Mouse (Mus musculus): ENCODE results near the gene Gm7579. TPM values are rescaled to one million over a fixed set of nuclear protein-coding genes. Genes with fewer than 3 reads are reported as not detected.
"Not testable (repeated sequence)": the region's sequence is repeated elsewhere in the genome, so short reads cannot be mapped to it uniquely, and the experiment has no call there.

Gm7579 gene
- polyA plus RNA-seq (2015; fragmentation: Nextera tagmentation; extraction: Ambion mirVana), result not detected in 2 replicates

DNA sequence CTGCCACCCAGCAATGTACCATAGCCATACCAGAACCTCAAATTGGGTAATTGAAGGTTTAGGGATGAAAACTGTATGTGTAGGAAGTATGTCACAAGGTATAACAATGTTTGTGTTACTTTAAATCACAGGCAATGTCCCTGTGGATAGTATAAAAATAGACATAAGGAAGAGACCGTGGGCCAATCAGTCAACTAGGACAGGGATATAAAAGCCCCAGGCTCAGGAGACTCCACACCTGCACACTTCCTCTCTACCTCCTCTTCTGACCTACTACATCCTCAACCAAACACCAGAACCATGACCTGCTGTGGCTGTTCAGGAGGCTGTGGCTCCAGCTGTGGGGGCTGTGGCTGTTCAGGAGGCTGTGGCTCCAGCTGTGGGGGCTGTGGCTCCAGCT, at the start of gene Gm7579:
Gm7579 (plus strand) TSS at position 301 of the 400 bp plus-strand sequence.
- Histone ChIP-seq H3K36me3 (no peaks in the 10 kb centered on the region), H3K27me3 (no peaks in the 10 kb centered on the region; the same call in 1 of the 2 replicates), H3K9me3 (no peaks in the 10 kb centered on the region), H3K4me2 (replicated peaks) (no peak within 1 kb of the TSS), H3K4me3 (no peak within 1 kb of the TSS), H3K27ac (no peak within 1 kb of the TSS), H3K4me1 (no peaks in the 10 kb centered on the region), H3K9ac (no peak within 1 kb of the TSS)
- no peak for ATAC-seq (ENCODE audit: low FRiP score, low read depth)
- WGBS, result 63% methylated on average over 1 of the region's 1 CpGs

DNA sequence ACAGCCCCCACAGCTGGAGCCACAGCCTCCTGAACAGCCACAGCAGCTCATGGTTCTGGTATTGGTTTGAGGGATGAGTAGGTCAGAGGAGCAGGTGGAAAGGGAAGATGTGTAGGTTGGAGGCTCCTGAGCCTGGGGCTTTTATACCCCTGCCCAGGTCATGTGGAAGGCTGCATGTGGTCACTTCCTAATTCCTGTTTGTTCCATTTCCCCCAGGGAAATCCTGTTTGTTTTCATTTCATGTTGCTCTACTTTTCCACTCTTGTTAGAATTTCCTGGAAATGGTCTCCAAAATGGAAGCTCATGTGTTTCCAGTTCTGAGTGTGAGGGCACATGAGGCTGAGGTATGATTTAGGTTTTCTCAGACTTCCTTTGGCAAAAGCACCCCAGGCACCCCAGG, 46.0 kb upstream of the Gm7579 start, which contains the start of gene Gm4553:
Gm4553 (minus strand) TSS at position 101 of the 400 bp plus-strand sequence.
- not testable (repeated sequence) for H3K27ac ChIP-seq; H3K9ac ChIP-seq; ATAC-seq (ENCODE audit: low FRiP score, low read depth); H3K36me3 ChIP-seq; H3K4me1 ChIP-seq; H3K9me3 ChIP-seq; H3K4me2 ChIP-seq (replicated peaks); H3K27me3 ChIP-seq; H3K4me3 ChIP-seq

DNA sequence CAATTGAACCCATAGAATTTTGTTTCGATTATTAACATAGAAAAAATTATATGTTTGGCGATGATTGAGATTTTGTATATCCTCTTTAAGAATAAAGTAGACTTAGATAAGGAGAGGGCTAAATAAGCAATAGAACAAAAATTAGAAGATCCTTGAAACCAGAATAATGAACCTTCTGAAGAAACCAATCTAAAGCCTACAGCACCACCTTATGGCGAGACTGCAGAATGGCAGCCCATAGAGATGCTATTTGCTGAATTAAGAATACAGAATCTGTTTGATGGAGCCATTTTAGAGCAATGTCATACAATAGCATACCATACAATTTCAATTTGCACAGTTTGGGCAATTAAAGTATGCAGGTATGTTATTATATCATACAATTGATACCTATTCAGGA, 41.8 kb upstream of the Gm7579 start:
- H3K4me2 ChIP-seq (replicated peaks), result no peak overlapping the region
- no peaks in the 10 kb centered on the region for H3K4me1 ChIP-seq
- H3K9me3 ChIP-seq, result no peaks in the 10 kb centered on the region
- no peak overlapping the region for H3K27ac ChIP-seq
- H3K4me3 ChIP-seq, result no peak overlapping the region
- H3K27me3 ChIP-seq, result 0 out of 2 replicates have a peak, but pooled peaks cover 3% of the 10 kb centered on the region
- no peak overlapping the region for H3K9ac ChIP-seq
- ATAC-seq (ENCODE audit: low FRiP score, low read depth), result no peak
- 50% methylated on average over 3 of the region's 3 CpGs for WGBS
- H3K36me3 ChIP-seq, result no peaks in the 10 kb centered on the region

DNA sequence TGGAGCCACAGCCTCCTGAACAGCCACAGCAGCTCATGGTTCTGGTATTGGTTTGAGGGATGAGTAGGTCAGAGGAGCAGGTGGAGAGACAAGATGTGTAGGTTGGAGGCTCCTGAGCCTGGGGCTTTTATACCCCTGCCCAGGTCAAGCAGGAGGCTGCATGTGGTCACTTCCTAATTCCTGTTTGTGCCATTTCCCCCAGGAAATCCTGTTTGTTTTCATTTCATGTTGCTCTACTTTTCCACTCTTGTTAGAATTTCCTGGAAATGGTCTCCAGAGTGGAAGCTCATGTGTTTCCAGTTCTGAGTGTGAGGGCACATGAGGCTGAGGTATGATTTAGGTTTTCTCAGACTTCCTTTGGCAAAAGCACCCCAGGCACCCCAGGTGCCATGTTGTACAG, 35.8 kb upstream of the Gm7579 start, which contains the start of gene Krtap5-2:
Krtap5-2 (minus strand) TSS at position 101 of the 400 bp plus-strand sequence.
- ATAC-seq (ENCODE audit: low FRiP score, low read depth); H3K4me2 ChIP-seq (replicated peaks); H3K4me1 ChIP-seq; H3K9me3 ChIP-seq; H3K9ac ChIP-seq; H3K27ac ChIP-seq; H3K4me3 ChIP-seq; H3K36me3 ChIP-seq; H3K27me3 ChIP-seq: not testable (repeated sequence)

DNA sequence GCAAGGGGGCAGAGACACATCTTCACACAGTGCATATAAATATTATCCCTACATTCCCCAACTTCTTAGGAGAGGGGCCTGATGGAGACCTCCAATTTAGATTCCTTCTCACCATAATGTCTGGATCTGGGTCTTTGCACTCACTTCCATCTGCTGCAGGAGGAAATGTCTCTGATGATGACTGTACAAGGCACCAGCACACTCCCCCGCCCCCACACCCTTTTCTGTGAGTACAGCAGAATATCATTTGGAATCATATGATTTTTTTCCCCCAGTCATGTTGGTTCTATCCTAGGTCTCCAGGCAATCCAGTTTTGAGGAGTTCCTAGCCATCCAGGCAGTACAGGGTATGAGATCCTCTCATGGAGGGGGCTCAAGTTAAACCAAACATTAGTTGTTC, 33.0 kb upstream of the Gm7579 start:
- ATAC-seq (ENCODE audit: low FRiP score, low read depth), result no peak
- WGBS, result 78% methylated on average over 1 of the region's 1 CpGs
- H3K4me3 ChIP-seq, result no peak overlapping the region

DNA sequence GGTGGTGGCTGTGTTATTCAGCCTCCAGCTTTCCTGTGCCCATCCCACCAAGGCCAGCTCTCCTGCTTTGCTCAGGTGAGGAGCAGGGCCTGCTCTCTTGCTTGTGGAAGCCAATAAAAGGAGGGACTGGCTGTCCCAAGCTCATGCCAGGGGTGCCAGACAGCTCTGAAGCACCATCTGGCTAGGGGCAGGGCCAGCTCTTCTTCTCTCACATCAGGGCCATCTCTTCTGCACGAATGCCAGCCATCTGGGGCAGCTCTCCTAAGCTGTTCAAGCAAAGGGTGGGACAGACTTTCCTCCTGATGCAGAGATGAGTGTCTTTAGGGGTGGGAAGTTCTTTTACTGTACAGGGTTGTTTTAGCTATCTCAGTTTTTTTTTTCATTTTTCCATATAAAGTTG, 30.6 kb upstream of the Gm7579 start:
- Histone ChIP-seq H3K9ac (no peak overlapping the region), H3K4me2 (replicated peaks) (no peak overlapping the region), H3K27me3 (0 out of 2 replicates have a peak, but pooled peaks cover 5% of the 10 kb centered on the region), H3K4me1 (no peaks in the 10 kb centered on the region), H3K36me3 (no peaks in the 10 kb centered on the region), H3K4me3 (no peak overlapping the region), H3K9me3 (no peaks in the 10 kb centered on the region), H3K27ac (no peak overlapping the region)
- no peak for ATAC-seq (ENCODE audit: low FRiP score, low read depth)
- 47% methylated on average over 1 of the region's 1 CpGs for WGBS

More for the DNA sequence above, 33.0 kb upstream of the Gm7579 start:
- H3K27ac ChIP-seq, result no peak overlapping the region
- no peak overlapping the region for H3K4me2 ChIP-seq (replicated peaks)
- H3K36me3 ChIP-seq, result no peaks in the 10 kb centered on the region
- H3K27me3 ChIP-seq, result 0 out of 2 replicates have a peak, but pooled peaks cover 6% of the 10 kb centered on the region
- H3K4me1 ChIP-seq, result no peaks in the 10 kb centered on the region
- no peaks in the 10 kb centered on the region for H3K9me3 ChIP-seq
- no peak overlapping the region for H3K9ac ChIP-seq

DNA sequence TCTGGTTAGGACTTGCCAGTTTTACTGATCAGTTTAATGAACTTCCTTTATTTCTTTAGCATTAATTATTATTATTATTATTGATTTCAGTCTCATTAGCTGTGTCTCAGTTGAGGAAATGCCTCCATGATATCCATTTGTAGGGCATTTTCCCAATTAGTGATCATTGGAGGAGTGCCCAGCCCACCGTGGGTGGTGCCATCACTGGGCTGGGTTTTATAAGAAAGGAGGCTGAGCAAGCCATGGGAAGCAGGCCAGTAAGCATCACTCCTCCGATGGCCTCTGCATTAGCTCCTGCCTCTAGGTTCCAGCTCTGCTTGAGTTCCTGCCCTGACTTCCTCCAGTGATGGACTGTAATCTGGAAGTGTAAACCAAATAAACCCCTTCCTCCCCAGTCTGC, 23.5 kb upstream of the Gm7579 start:
- ATAC-seq (ENCODE audit: low FRiP score, low read depth), result no peak
- no peak overlapping the region for H3K9ac ChIP-seq
- H3K9me3 ChIP-seq, result no peaks in the 10 kb centered on the region
- no peaks in the 10 kb centered on the region for H3K27me3 ChIP-seq
- H3K4me2 ChIP-seq (replicated peaks), result no peak overlapping the region
- 74% methylated on average over 2 of the region's 2 CpGs for WGBS
- H3K4me1 ChIP-seq, result no peaks in the 10 kb centered on the region
- no peaks in the 10 kb centered on the region for H3K36me3 ChIP-seq
- no peak overlapping the region for H3K27ac ChIP-seq
- H3K4me3 ChIP-seq, result no peak overlapping the region

DNA sequence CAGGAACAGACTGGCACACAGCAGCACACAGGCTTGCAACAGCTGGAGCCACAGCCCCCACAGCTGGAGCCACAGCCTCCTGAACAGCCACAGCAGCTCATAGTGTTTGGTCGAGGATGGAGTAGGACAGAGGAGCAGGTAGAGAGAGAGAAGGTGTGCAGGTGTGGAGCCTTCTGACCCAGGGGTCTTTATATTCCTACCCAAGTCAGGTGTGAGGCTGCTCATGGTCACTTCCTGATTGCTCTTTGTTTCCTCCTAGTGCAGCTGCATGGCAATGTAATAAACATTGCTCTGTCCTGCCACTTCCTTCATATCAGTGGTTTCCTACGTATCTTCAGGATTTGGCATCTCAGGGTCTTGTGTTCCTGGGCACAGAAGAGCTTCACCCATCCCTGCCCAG, 21.4 kb upstream of the Gm7579 start, which contains the start of gene Gm10153:
Gm10153 (minus strand) TSS at position 101 of the 400 bp plus-strand sequence.
- Histone ChIP-seq H3K4me3 (no peak within 1 kb of the TSS), H3K4me2 (replicated peaks) (no peak within 1 kb of the TSS), H3K9ac (no peak within 1 kb of the TSS), H3K4me1 (no peaks in the 10 kb centered on the region), H3K27ac (no peak within 1 kb of the TSS), H3K36me3 (no peaks in the 10 kb centered on the region), H3K27me3 (no peaks in the 10 kb centered on the region), H3K9me3 (no peaks in the 10 kb centered on the region)
- WGBS, result 41% methylated on average over 2 of the region's 2 CpGs
- no peak for ATAC-seq (ENCODE audit: low FRiP score, low read depth)

DNA sequence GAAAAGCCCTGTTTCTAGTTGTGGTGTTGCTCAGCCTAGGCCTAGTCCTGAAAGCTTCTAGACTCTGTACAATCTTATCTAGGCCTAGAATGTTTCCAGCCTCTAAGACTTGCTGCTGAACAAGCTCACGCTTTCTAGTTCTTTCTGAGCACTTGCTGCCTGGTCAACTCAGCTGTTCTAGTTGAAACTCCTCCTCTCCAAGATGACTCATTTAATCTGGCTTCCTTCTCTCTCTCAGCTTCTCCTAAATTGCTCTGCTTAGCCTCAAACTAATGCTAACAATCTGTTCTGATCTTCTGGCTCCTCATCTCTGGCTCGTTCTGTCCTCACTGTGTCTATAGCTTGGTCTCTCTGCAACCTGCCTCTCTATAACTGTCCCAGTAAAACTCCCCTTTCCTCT, 12.9 kb upstream of the Gm7579 start:
- Histone ChIP-seq H3K9ac (no peak overlapping the region), H3K27ac (no peak overlapping the region), H3K4me3 (no peak overlapping the region), H3K27me3 (peaks cover 3% of the 10 kb centered on the region; the same call in 1 of the 2 replicates), H3K9me3 (no peaks in the 10 kb centered on the region), H3K4me2 (replicated peaks) (no peak overlapping the region), H3K36me3 (no peaks in the 10 kb centered on the region), H3K4me1 (no peaks in the 10 kb centered on the region)
- WGBS, result 77% methylated on average over 2 of the region's 2 CpGs
- ATAC-seq (ENCODE audit: low FRiP score, low read depth), result no peak

DNA sequence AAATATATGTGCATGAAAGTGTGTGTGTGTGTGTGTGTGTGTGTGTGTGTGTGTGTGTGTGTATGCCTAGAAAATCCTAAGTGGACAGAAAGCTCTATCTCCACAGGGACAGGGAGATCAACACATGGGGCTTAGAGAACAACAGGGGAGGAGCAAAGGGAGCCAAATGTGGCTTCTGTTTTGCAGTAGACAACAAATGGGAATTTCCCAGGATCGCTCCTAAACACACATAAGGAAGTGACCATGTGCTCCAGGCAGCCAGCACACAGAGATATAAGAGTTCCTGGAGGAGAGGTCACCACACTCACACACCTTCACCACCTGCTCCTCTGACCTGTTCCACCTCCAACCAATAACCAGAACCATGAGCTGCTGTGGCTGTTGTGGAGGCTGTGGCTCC, 10.6 kb upstream of the Gm7579 start, which contains the start of gene Krtap5-3:
Krtap5-3 (plus strand) TSS at position 301 of the 400 bp plus-strand sequence.
- Histone ChIP-seq H3K36me3 (no peaks in the 10 kb centered on the region), H3K27ac (no peak within 1 kb of the TSS), H3K4me2 (replicated peaks) (no peak within 1 kb of the TSS), H3K4me3 (no peak within 1 kb of the TSS), H3K27me3 (peaks cover 3% of the 10 kb centered on the region; the same call in 1 of the 2 replicates), H3K4me1 (no peaks in the 10 kb centered on the region), H3K9me3 (no peaks in the 10 kb centered on the region), H3K9ac (no peak within 1 kb of the TSS)
- WGBS, result 27% methylated on average over 1 of the region's 1 CpGs
- no peak for ATAC-seq (ENCODE audit: low FRiP score, low read depth)

DNA sequence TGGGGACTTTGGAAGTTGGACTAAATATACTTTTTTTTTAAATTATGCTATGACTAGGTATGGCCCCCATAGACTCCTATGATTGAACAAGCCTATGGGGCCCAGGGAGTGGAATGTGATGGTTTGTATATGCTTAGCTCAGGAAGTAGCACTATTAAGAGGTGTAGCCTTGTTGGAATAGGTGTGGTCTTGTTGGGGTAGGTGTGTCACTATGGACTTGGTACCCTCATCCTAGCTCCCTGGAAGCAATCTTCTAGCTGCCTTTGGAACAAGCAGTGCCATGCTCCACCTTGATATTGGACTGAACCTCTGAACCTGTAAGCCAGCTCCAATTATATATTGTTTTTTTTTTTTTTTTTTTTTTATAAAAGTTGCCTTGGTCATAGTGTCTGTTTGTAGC, 6.2 kb upstream of the Gm7579 start:
- peaks cover 3% of the 10 kb centered on the region; the same call in 1 of the 2 replicates for H3K27me3 ChIP-seq
- no peaks in the 10 kb centered on the region for H3K4me1 ChIP-seq
- no peak overlapping the region for H3K27ac ChIP-seq
- H3K4me3 ChIP-seq, result no peak overlapping the region
- no peaks in the 10 kb centered on the region for H3K36me3 ChIP-seq
- H3K4me2 ChIP-seq (replicated peaks), result no peak overlapping the region
- no peak overlapping the region for H3K9ac ChIP-seq
- H3K9me3 ChIP-seq, result no peaks in the 10 kb centered on the region
- ATAC-seq (ENCODE audit: low FRiP score, low read depth), result no peak

DNA sequence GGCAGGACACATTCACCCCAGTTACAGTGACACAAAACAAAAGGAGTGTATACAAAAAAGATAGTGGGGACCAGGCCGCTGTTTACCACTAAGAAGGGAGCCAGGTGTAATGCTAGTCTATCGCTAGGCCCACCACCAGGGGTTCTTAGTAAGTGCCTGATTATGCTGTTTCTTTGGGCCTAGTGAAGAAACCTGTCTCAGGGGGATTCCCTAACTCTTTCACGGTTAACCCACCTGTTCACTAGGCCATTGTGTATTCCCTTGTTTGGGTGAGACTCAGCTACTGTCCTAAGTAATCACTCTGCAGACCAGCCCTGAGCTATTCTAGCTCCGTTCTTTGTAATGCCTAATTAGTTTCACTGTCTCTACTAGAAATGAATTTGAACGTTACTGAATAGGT, 4.8 kb upstream of the Gm7579 start:
- not testable (repeated sequence) for H3K9ac ChIP-seq; H3K4me3 ChIP-seq; H3K36me3 ChIP-seq; H3K4me1 ChIP-seq; H3K27me3 ChIP-seq; H3K9me3 ChIP-seq; H3K4me2 ChIP-seq (replicated peaks); H3K27ac ChIP-seq; ATAC-seq (ENCODE audit: low FRiP score, low read depth)
- WGBS, result 77% methylated on average over 5 of the region's 5 CpGs

DNA sequence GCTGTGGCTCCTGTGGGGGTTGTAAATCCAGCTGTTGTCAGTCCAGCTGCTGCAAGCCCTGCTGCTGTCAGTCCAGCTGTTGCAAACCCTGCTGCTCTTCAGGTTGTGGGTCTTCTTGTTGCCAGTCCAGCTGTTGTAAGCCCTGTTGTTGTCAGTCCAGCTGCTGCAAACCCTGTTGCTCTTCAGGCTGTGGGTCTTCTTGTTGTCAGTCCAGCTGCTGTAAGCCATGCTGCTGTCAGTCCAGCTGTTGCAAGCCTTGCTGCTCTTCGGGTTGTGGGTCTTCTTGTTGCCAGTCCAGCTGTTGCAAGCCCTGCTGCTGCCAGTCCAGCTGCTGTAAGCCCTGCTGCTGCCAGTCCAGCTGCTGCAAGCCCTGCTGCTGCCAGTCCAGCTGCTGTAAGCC, 477 bp downstream of the Gm7579 start:
- WGBS, result 76% methylated on average over 1 of the region's 1 CpGs
- H3K9me3 ChIP-seq; H3K27me3 ChIP-seq; H3K4me1 ChIP-seq; ATAC-seq (ENCODE audit: low FRiP score, low read depth); H3K36me3 ChIP-seq; H3K27ac ChIP-seq; H3K4me3 ChIP-seq; H3K9ac ChIP-seq; H3K4me2 ChIP-seq (replicated peaks): not testable (repeated sequence)
